Mouse (Mus musculus): ENCODE results near the gene 4933416C03Rik.

The 4933416C03Rik gene

GRCm38 (mm10) chr10:116113867-116114474 is at the start of gene 4933416C03Rik:
Gene 4933416C03Rik, minus strand, starts transcription at chr10:116113917.
- no peak for DNase-seq

- no peak for DNase-seq
Observed at GRCm38 (mm10) chr10:116162338-116162737, 48.6 kb upstream of the 4933416C03Rik start.

GRCm38 (mm10) chr10:116156699-116157098 is 43.0 kb upstream of the 4933416C03Rik start:
- DNase-seq, result no peak

- DNase-seq, result no peak
Observed at GRCm38 (mm10) chr10:116154707-116155106, 41.0 kb upstream of the 4933416C03Rik start.

GRCm38 (mm10) chr10:116146091-116146490 is 32.4 kb upstream of the 4933416C03Rik start:
- no peak for DNase-seq

- DNase-seq, result peak; percentile 21
Observed at GRCm38 (mm10) chr10:116143684-116144083, 30.0 kb upstream of the 4933416C03Rik start.

GRCm38 (mm10) chr10:116140226-116140625 is 26.5 kb upstream of the 4933416C03Rik start:
- DNase-seq, result peak; percentile 48

- no peak for DNase-seq
Observed at GRCm38 (mm10) chr10:116135187-116135586, 21.5 kb upstream of the 4933416C03Rik start.

- no peak for DNase-seq
Observed at GRCm38 (mm10) chr10:116132233-116132632, 18.5 kb upstream of the 4933416C03Rik start.

GRCm38 (mm10) chr10:116131223-116131622 is 17.5 kb upstream of the 4933416C03Rik start:
- DNase-seq, result no peak

- DNase-seq, result no peak
Observed at GRCm38 (mm10) chr10:116130401-116130800, 16.7 kb upstream of the 4933416C03Rik start.

- DNase-seq, result no peak
Observed at GRCm38 (mm10) chr10:116125364-116125763, 11.6 kb upstream of the 4933416C03Rik start.

GRCm38 (mm10) chr10:116123808-116124207 is 10.1 kb upstream of the 4933416C03Rik start:
- DNase-seq, result no peak

GRCm38 (mm10) chr10:116121463-116121862 is 7.7 kb upstream of the 4933416C03Rik start:
- no peak for DNase-seq

GRCm38 (mm10) chr10:116117060-116117459 is 3.3 kb upstream of the 4933416C03Rik start:
- no peak for DNase-seq

- no peak for DNase-seq
Observed at GRCm38 (mm10) chr10:116115881-116116677, 2.4 kb upstream of the 4933416C03Rik start.

- DNase-seq, result no peak
Observed at GRCm38 (mm10) chr10:116112868-116113267, 849 bp downstream of the 4933416C03Rik start.

- DNase-seq, result no peak
Observed at GRCm38 (mm10) chr10:116108730-116109129, 5.0 kb downstream of the 4933416C03Rik start.

- peak; percentile 86 for DNase-seq
Observed at GRCm38 (mm10) chr10:116108176-116108575, 5.5 kb downstream of the 4933416C03Rik start.

GRCm38 (mm10) chr10:116098470-116098869 is 15.2 kb downstream of the 4933416C03Rik start:
- DNase-seq, result no peak

GRCm38 (mm10) chr10:116096466-116096865 is 17.3 kb downstream of the 4933416C03Rik start:
- DNase-seq, result no peak

GRCm38 (mm10) chr10:116083965-116084364 is 29.8 kb downstream of the 4933416C03Rik start:
- peak; percentile 44 for DNase-seq

- DNase-seq, result peak; percentile 91
Observed at GRCm38 (mm10) chr10:116080841-116081240, 32.9 kb downstream of the 4933416C03Rik start.

GRCm38 (mm10) chr10:116079396-116079795 is 34.3 kb downstream of the 4933416C03Rik start:
- no peak for DNase-seq

Data from cerebellum, adult 9-11 months (tissue).